Mouse (Mus musculus) CH12.LX (cell line): ENCODE data around the gene Smyd3. TPM values are rescaled to one million over a fixed set of nuclear protein-coding genes. Genes with fewer than 3 reads are reported as not detected.

ENCODE experiments used
- DNase-seq: peaks from one replicate; pipeline ENCODE4 v3.0.0-alpha.2; 2013; ENCODE audit errors: extremely low read depth
- H3K27ac ChIP-seq: 2 replicates; pipeline ENCODE4 v1.5.1; 2012; ENCODE audit warnings: low read depth, mild to moderate bottlenecking, control low read depth, moderate library complexity; ENCODE audit not compliant: insufficient read depth
- H3K27me3 ChIP-seq: replicated peaks from 2 replicates; pipeline ENCODE3; 2012; ENCODE audit warnings: inconsistent platforms
- H3K36me3 ChIP-seq, 2 experiments: replicated peaks in 1 of 2; 2 replicates each; pipeline versions ENCODE3 to v1.6.1; 2012; ENCODE audit warnings: inconsistent platforms in 1 of 2, low read length in 1 of 2, mild to moderate bottlenecking in 1 of 2, mixed read lengths in 1 of 2, moderate library complexity in 1 of 2; ENCODE audit not compliant: control insufficient read depth in 1 of 2, insufficient read depth in 1 of 2
- H3K4me1 ChIP-seq, 2 experiments: 2 replicates each; pipeline ENCODE4 v1.6.1; 2012; ENCODE audit warnings: inconsistent platforms in 1 of 2, moderate library complexity in 1 of 2; ENCODE audit not compliant: insufficient read depth in 2 of 2, control insufficient read depth in 1 of 2
- H3K4me2 ChIP-seq: 2 replicates; pipeline ENCODE4 v1.6.1; 2012; ENCODE audit warnings: low read depth, mild to moderate bottlenecking, control low read depth; ENCODE audit not compliant: poor library complexity, insufficient read depth, severe bottlenecking
- H3K4me3 ChIP-seq, 3 experiments: fragments of 150-350 bp in 1 of 3; sonication (generic) in 1 of 3; replicated peaks in 1 of 3; 2 replicates each; pipeline versions ENCODE3 to v1.5.1; 2011 to 2012; ENCODE audit warnings: low read depth in 2 of 3, low read length in 2 of 3, mild to moderate bottlenecking in 2 of 3, moderate library complexity in 2 of 3, control low read depth in 1 of 3, improper control_type of control experiment in 1 of 3, inconsistent platforms in 1 of 3, mixed read lengths in 1 of 3; ENCODE audit not compliant: poor library complexity in 1 of 3
- H3K79me2 ChIP-seq: replicated peaks from 2 replicates; pipeline ENCODE4 v1.6.1; 2012; ENCODE audit warnings: mild to moderate bottlenecking, moderate library complexity; ENCODE audit not compliant: control insufficient read depth, poor library complexity, insufficient read depth, severe bottlenecking; ENCODE audit errors: extremely low read depth
- H3K9ac ChIP-seq: 2 replicates; pipeline ENCODE4 v1.6.1; 2012; ENCODE audit warnings: low read depth, mild to moderate bottlenecking, control low read depth, moderate library complexity; ENCODE audit not compliant: insufficient read depth
- H3K9me3 ChIP-seq: replicated peaks from 2 replicates; pipeline ENCODE3; 2012; ENCODE audit warnings: low read length, inconsistent platforms, mixed read lengths
- CHD2 ChIP-seq: IDR thresholded peaks from 2 replicates; pipeline ENCODE4 v1.6.1; 2011; ENCODE audit warnings: low read length, improper control_type of control experiment
- ELF1 ChIP-seq: IDR thresholded peaks from 2 replicates; pipeline ENCODE4 v1.6.1; 2014; ENCODE audit warnings: low read depth, mild to moderate bottlenecking, inconsistent platforms, low read length, improper control_type of control experiment
- ETS1 ChIP-seq: conservative IDR thresholded peaks from 2 replicates; pipeline ENCODE4 v1.6.1; 2012; ENCODE audit warnings: low read depth, mild to moderate bottlenecking, inconsistent platforms, low read length, improper control_type of control experiment, moderate library complexity
- IRF4 ChIP-seq: IDR thresholded peaks from 2 replicates; pipeline ENCODE4 v1.6.1; 2014; ENCODE audit warnings: low read depth, mild to moderate bottlenecking, inconsistent platforms, low read length, improper control_type of control experiment
- JUND ChIP-seq: conservative IDR thresholded peaks from 2 replicates; pipeline ENCODE4 v1.6.1; 2011; ENCODE audit warnings: low read depth, low read length, improper control_type of control experiment
- KAT2A ChIP-seq: IDR thresholded peaks from 2 replicates; pipeline ENCODE4 v1.6.1; 2012; ENCODE audit warnings: low read length, improper control_type of control experiment, inconsistent platforms; ENCODE audit not compliant: insufficient replicate concordance
- MAFK ChIP-seq: IDR thresholded peaks from 2 replicates; pipeline ENCODE4 v1.6.1; 2011; ENCODE audit warnings: low read length, improper control_type of control experiment; ENCODE audit not compliant: insufficient replicate concordance
- PAX5 ChIP-seq: IDR thresholded peaks from 2 replicates; pipeline ENCODE4 v1.6.1; 2012; ENCODE audit warnings: low read length, inconsistent platforms, mixed read lengths
- RAD21 ChIP-seq: IDR thresholded peaks from 2 replicates; pipeline ENCODE4 v1.6.1; 2011; ENCODE audit warnings: low read depth, mild to moderate bottlenecking, low read length, improper control_type of control experiment, moderate library complexity
- SIN3A ChIP-seq: IDR thresholded peaks from 2 replicates; pipeline ENCODE4 v1.6.1; 2012; ENCODE audit warnings: low read length, improper control_type of control experiment, inconsistent platforms
- SMC3 ChIP-seq: IDR thresholded peaks from 2 replicates; pipeline ENCODE4 v1.6.1; 2011; ENCODE audit warnings: low read depth, low read length, improper control_type of control experiment
- TBP ChIP-seq: conservative IDR thresholded peaks from 2 replicates; pipeline ENCODE4 v1.6.1; 2011; ENCODE audit warnings: low read depth, low read length, improper control_type of control experiment
- TCF12 ChIP-seq: IDR thresholded peaks from 2 replicates; pipeline ENCODE4 v1.6.1; 2014; ENCODE audit warnings: low read depth, mild to moderate bottlenecking, inconsistent platforms, low read length, improper control_type of control experiment
- ZMIZ1 ChIP-seq: IDR thresholded peaks from 2 replicates; pipeline ENCODE4 v1.6.1; 2012; ENCODE audit warnings: low read depth, mild to moderate bottlenecking, inconsistent platforms, low read length, improper control_type of control experiment
- ZNF384 ChIP-seq: IDR thresholded peaks from 2 replicates; pipeline ENCODE4 v1.6.1; 2012; ENCODE audit warnings: low read depth, low read length, improper control_type of control experiment, inconsistent platforms
- dilution Hi-C: fragments of 300-500 bp; cut with MboI; formaldehyde crosslinking; loops from 2 replicates; pipeline ENCODE4 v1.14.3; 2020; ENCODE audit warnings: low sequenced_read_pairs; ENCODE audit not compliant: extremely low pct_unique_long_range_greater_than_20kb, extremely low pct_ligation_motif_present
- in situ Hi-C: fragments of 300-500 bp; cut with MboI; formaldehyde crosslinking; loops from 3 replicates; pipeline ENCODE4 v1.14.3; 2019; ENCODE audit warnings: low sequenced_read_pairs, low pct_ligation_motif_present, low pct_unique_long_range_greater_than_20kb, mixed read lengths
- polyA plus RNA-seq: library from polyadenylated mRNA; unstranded; fragments of >175 nt; gene quantifications from 2 replicates; pipeline ENCODE4 v1.2.1, GENCODE M21; 2012; ENCODE audit warnings: low read depth; ENCODE audit not compliant: insufficient read length
- total RNA-seq, 2 experiments: library from RNA; depleted of rRNA; stranded (reverse); fragments of 300-350 nt in 1 of 2; fragments of >200 nt in 1 of 2; gene quantifications; 2 replicates each; pipeline ENCODE4 v1.2.3; 2012 to 2014

Smyd3 gene
- total and polyA plus RNA-seq, 3 experiments, result 11.4 to 12.5 (median 11.8) TPM

GRCm38 (mm10) chr1:179556921-179557320, 39.1 kb upstream of the Smyd3 start:
- dilution Hi-C loops, result no loop called here
- no peak for TF ChIP-seq ELF1
- TF ChIP-seq SIN3A, result no peak
- no peak for TF ChIP-seq JUND
- no peak for TF ChIP-seq ZMIZ1
- no peak for TF ChIP-seq KAT2A
- no peak for TF ChIP-seq IRF4
- TF ChIP-seq, all 38 proteins: peak for 0

DNA sequence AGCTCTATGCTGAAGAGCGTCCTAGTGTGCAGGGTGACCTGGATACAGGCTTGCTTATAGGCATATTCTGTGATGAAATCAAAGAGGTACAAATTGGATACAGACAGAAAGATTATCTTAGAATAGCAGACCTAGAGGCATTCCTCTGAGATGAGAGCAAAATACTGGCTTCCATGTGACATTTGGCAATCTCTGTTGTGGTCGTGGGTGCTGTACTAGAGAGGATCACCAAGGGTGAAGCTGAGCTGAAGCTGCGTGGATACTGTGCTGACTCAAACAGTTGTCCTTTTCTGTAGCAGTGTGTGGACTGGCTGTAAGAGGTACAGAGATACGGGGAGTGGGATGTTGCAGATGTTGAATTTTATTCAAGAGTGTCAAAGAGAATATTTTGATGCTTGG, 36.1 kb upstream of the Smyd3 start:
- DNase-seq, result no peak
- H3K27me3 ChIP-seq, result no peaks in the 10 kb centered on the region
- in situ Hi-C loops, result no loop called here
- H3K9ac ChIP-seq, result no peak overlapping the region
- H3K36me3 ChIP-seq, result peaks cover 0 to 6% of the 10 kb centered on the region in 2 experiments
- H3K4me2 ChIP-seq, result no peak overlapping the region
- peaks cover 8 to 34% of the 10 kb centered on the region in 2 experiments; a peak in 3 of 4 replicates for H3K4me1 ChIP-seq
- dilution Hi-C loops, result no loop called here
- TF ChIP-seq JUND (no peak), ETS1 (no peak), PAX5 (no peak), TBP (no peak), SMC3 (no peak), ZNF384 (no peak), CHD2 (no peak), MAFK (no peak), RAD21 (no peak), SIN3A (no peak), TCF12 (no peak)
- no peak overlapping the region for H3K27ac ChIP-seq
- no peak overlapping the region for H3K4me3 ChIP-seq
- no peaks in the 10 kb centered on the region for H3K9me3 ChIP-seq
- H3K79me2 ChIP-seq, result no peaks in the 10 kb centered on the region; the same call in 1 of the 2 replicates

More at GRCm38 (mm10) chr1:179556921-179557320, 39.1 kb upstream of the Smyd3 start:
- no peaks in the 10 kb centered on the region for H3K9me3 ChIP-seq
- DNase-seq, result no peak
- no peak overlapping the region for H3K27ac ChIP-seq
- in situ Hi-C loops, result no loop called here
- no peaks in the 10 kb centered on the region for H3K27me3 ChIP-seq
- H3K9ac ChIP-seq, result no peak overlapping the region
- peaks cover 0 to 11% of the 10 kb centered on the region in 2 experiments for H3K36me3 ChIP-seq
- H3K4me1 ChIP-seq, result peaks cover 6 to 10% of the 10 kb centered on the region in 2 experiments; a peak in 3 of 4 replicates
- H3K4me2 ChIP-seq, result no peak overlapping the region
- H3K4me3 ChIP-seq, result no peak overlapping the region
- H3K79me2 ChIP-seq, result peaks cover 3% of the 10 kb centered on the region; the same call in 1 of the 2 replicates
